Comparison of ENCODE assay signal across 18 mouse cellular contexts in genomic region chr9:52172550-52172949, GRCm38 (mm10). TPM values are rescaled to one million over a fixed set of nuclear protein-coding genes. Genes with fewer than 3 reads are reported as not detected.
DNase-seq lines count a peak whose midpoint lies in the region; ATAC-seq and TF ChIP-seq lines count a peak whose summit lies in the region.
"Had no signal": no experiment of that assay in that cellular context is flagged by ENCODE, and none has a peak within 500 bp of the region (broad histone marks: within the 10 kb centered on the region; RNA-seq: fewer than 3 reads in every experiment).

No protein-coding gene starts in this region.

- ATAC-seq in heart, embryonic 16.5 days (replicated peaks; ENCODE audit: extremely low read depth, insufficient read depth, low FRiP score) = no peak
- ATAC-seq in heart, embryonic 11.5 days (replicated peaks; ENCODE audit: insufficient number of reproducible peaks, low FRiP score, low TSS enrichment) = no peak
- no peak for ATAC-seq in liver, embryonic 11.5 days (replicated peaks; ENCODE audit: low FRiP score)
- ATAC-seq: forebrain, embryonic 15.5 days; hindbrain, postnatal 0 days; midbrain, embryonic 16.5 days; Patski had no signal

- H3K36me3 ChIP-seq in heart, embryonic 16.5 days (ENCODE audit: control insufficient read depth, insufficient read depth) = no peaks in the 10 kb centered on the region
- H3K36me3 ChIP-seq in heart, embryonic 11.5 days (ENCODE audit: control insufficient read depth, insufficient read depth, low read length) = no peaks in the 10 kb centered on the region
- no peaks in the 10 kb centered on the region for H3K36me3 ChIP-seq in liver, embryonic 11.5 days (ENCODE audit: control insufficient read depth, insufficient read depth, low read length)
- H3K36me3 ChIP-seq in myocyte (ENCODE audit: control insufficient read depth, insufficient read depth) = no peaks in the 10 kb centered on the region
- H3K36me3 ChIP-seq: forebrain, embryonic 15.5 days; limb, embryonic 13.5 days; neural tube, embryonic 12.5 days had no signal

- H3K27me3 ChIP-seq in heart, embryonic 16.5 days (ENCODE audit: control insufficient read depth, insufficient read depth, low read length) = peaks cover 3% of the 10 kb centered on the region; the same call in 1 of the 2 replicates
- H3K27me3 ChIP-seq in heart, embryonic 11.5 days (ENCODE audit: control insufficient read depth, insufficient read depth, low read length) = peaks cover 9% of the 10 kb centered on the region; the same call in 1 of the 2 replicates
- peaks cover 16% of the 10 kb centered on the region for H3K27me3 ChIP-seq in liver, embryonic 11.5 days (replicated peaks; ENCODE audit: control insufficient read depth, insufficient read depth, low read length)
- no peaks in the 10 kb centered on the region for H3K27me3 ChIP-seq in myocyte (ENCODE audit: control insufficient read depth, insufficient read depth, insufficient read length)
- H3K27me3 ChIP-seq: forebrain, embryonic 15.5 days; neural tube, embryonic 12.5 days; Patski had no signal

- peaks cover 5% of the 10 kb centered on the region for H3K4me1 ChIP-seq in heart, embryonic 16.5 days (ENCODE audit: control insufficient read depth, insufficient read depth, low read length)
- H3K4me1 ChIP-seq in heart, embryonic 11.5 days (ENCODE audit: control insufficient read depth, insufficient read depth, low read length) = peaks cover 3% of the 10 kb centered on the region; the same call in 1 of the 2 replicates
- peaks cover 26% of the 10 kb centered on the region for H3K4me1 ChIP-seq in liver, embryonic 11.5 days (replicated peaks; ENCODE audit: control insufficient read depth, insufficient read depth, low read length)

- H3K9ac ChIP-seq in heart, embryonic 16.5 days (ENCODE audit: low read length) = no peak overlapping the region
- H3K9ac ChIP-seq in heart, embryonic 11.5 days (ENCODE audit: low read depth, low read length) = no peak overlapping the region
- no peak overlapping the region for H3K9ac ChIP-seq in liver, embryonic 11.5 days (ENCODE audit: low read depth, low read length)
- H3K9ac ChIP-seq: forebrain, embryonic 15.5 days; limb, embryonic 13.5 days; neural tube, embryonic 12.5 days had no signal

- no peak for TF ChIP-seq POLR2A in myocyte (IDR thresholded peaks at IDR 0.05; ENCODE audit: insufficient read length, low read depth)

- no peaks in the 10 kb centered on the region for H3K9me3 ChIP-seq in heart, embryonic 16.5 days (replicated peaks; ENCODE audit: control insufficient read depth, low read length)
- no peaks in the 10 kb centered on the region for H3K9me3 ChIP-seq in heart, embryonic 11.5 days (replicated peaks; ENCODE audit: control insufficient read depth, low read length)
- no peaks in the 10 kb centered on the region for H3K9me3 ChIP-seq in liver, embryonic 11.5 days (ENCODE audit: control insufficient read depth, low read length)
- H3K9me3 ChIP-seq: forebrain, embryonic 15.5 days; limb, embryonic 13.5 days; neural tube, embryonic 12.5 days had no signal

- H3K79me2 ChIP-seq in myocyte (ENCODE audit: control insufficient read depth, insufficient read depth) = peaks cover 2% of the 10 kb centered on the region

- no peak overlapping the region for H3ac ChIP-seq in myocyte (ENCODE audit: control insufficient read depth, insufficient read length)

- DNase-seq in NIH3T3 (ENCODE audit: low read depth) = peak; percentile 35
- DNase-seq in liver, embryonic 11.5 days (ENCODE audit: low spot score) = no peak
- DNase-seq in urinary bladder, postnatal 4 days (ENCODE audit: low spot score in 2 of 2) = no peak
- DNase-seq in kidney, postnatal 4 days = no peak
- DNase-seq: adrenal gland, postnatal 36 days; cerebellum, adult 9-11 months; kidney, adult 18-20 months; right cerebral cortex, postnatal 25 days had no signal

- WGBS in heart, embryonic 16.5 days = 30% methylated on average over 7 of the region's 7 CpGs
- 41% methylated on average over 7 of the region's 7 CpGs for WGBS in heart, embryonic 11.5 days (ENCODE audit: insufficient replicate concordance)
- 27% methylated on average over 7 of the region's 7 CpGs for WGBS in liver, embryonic 11.5 days

- no peak overlapping the region for H3K27ac ChIP-seq in heart, embryonic 16.5 days (ENCODE audit: low read length)
- no peak overlapping the region for H3K27ac ChIP-seq in heart, embryonic 11.5 days (ENCODE audit: low read depth, low read length)
- H3K27ac ChIP-seq in liver, embryonic 11.5 days (ENCODE audit: low read depth, low read length) = no peak overlapping the region
- H3K27ac ChIP-seq: forebrain, embryonic 15.5 days; hindbrain, postnatal 0 days; left cerebral cortex, adult 2 months; limb, embryonic 13.5 days; neural tube, embryonic 12.5 days had no signal

- no peak overlapping the region for H3K4me3 ChIP-seq in heart, embryonic 16.5 days (ENCODE audit: low read length)
- H3K4me3 ChIP-seq in heart, embryonic 11.5 days (ENCODE audit: low read depth, low read length) = no peak overlapping the region
- H3K4me3 ChIP-seq in liver, embryonic 11.5 days (ENCODE audit: low read depth, low read length) = no peak overlapping the region
- H3K4me3 ChIP-seq in myocyte = no peak overlapping the region
- H3K4me3 ChIP-seq: forebrain, embryonic 15.5 days; left cerebral cortex, adult 2 months; limb, embryonic 13.5 days; neural tube, embryonic 12.5 days had no signal

- H3K4me2 ChIP-seq in heart, embryonic 16.5 days (ENCODE audit: low read depth, low read length) = peak overlapping the region; percentile 3; the same call in 1 of the 2 replicates
- H3K4me2 ChIP-seq in heart, embryonic 11.5 days = no peak overlapping the region; the same call in 1 of the 2 replicates
- peak overlapping the region; percentile 35 for H3K4me2 ChIP-seq in liver, embryonic 11.5 days
- peak overlapping the region; percentile 59 for H3K4me2 ChIP-seq in myocyte (ENCODE audit: low read depth)
- H3K4me2 ChIP-seq: forebrain, embryonic 15.5 days; limb, embryonic 13.5 days; neural tube, embryonic 12.5 days had no signal

TF ChIP-seq in myocyte, 11 proteins besides CTCF, POLR2A, EP300 and RAD21:
- peak in 1 of 3 experiments; percentile 9 for TF ChIP-seq MYOD1 (IDR thresholded peaks at IDR 0.05; ENCODE audit: control insufficient read depth in 1 of 3, insufficient read length in 2 of 3, low read depth in 2 of 3)
- TF ChIP-seq CEBPB (IDR thresholded peaks at IDR 0.05; ENCODE audit: insufficient read depth, poor library complexity, severe bottlenecking) = no peak
- TF ChIP-seq TCF3 (IDR thresholded peaks at IDR 0.05; ENCODE audit: insufficient read length, low read depth) = no peak
- no peak for TF ChIP-seq TCF12 (IDR thresholded peaks at IDR 0.05; ENCODE audit: insufficient read depth, poor library complexity, severe bottlenecking)

RNA-seq across cellular contexts. Expression of gene Zc3h12c, which starts 4.2 kb away (rescaled TPM):
- 1.8 and 2.4 TPM in 2 replicates for polyA plus RNA-seq in heart, embryonic 16.5 days (2015; fragmentation: Nextera tagmentation; extraction: Ambion mirVana)
- polyA plus RNA-seq in heart, embryonic 11.5 days (2014; fragmentation: Nextera tagmentation; extraction: Ambion mirVana) = 3.8 and 4.3 TPM in 2 replicates
- 1.6 and 1.7 TPM in 2 replicates for polyA plus RNA-seq in liver, embryonic 11.5 days (2014; fragmentation: Nextera tagmentation; extraction: Ambion mirVana)
- 1.2 TPM for polyA plus RNA-seq in myocyte (2012; fragmentation: generic; extraction: Trizol)
